Mouse (Mus musculus): ENCODE results near the gene Sirpb1a. TPM values are rescaled to one million over a fixed set of nuclear protein-coding genes. Genes with fewer than 3 reads are reported as not detected.
"Not testable (repeated sequence)": the region's sequence is repeated elsewhere in the genome, so short reads cannot be mapped to it uniquely, and the experiment has no call there.

The Sirpb1a gene
- total RNA-seq (2022), result not detected

- DNase-seq (ENCODE audit: low spot score in 2 of 2), result not testable (repeated sequence)
These were observed at the start of gene Sirpb1a for GRCm38 (mm10) chr3:15426447-15426846. Sirpb1a (minus strand) TSS chr3:15426520.

GRCm38 (mm10) chr3:15474831-15475230 lies 48.5 kb upstream of the Sirpb1a start:
- not testable (repeated sequence) for DNase-seq (ENCODE audit: low spot score in 2 of 2)

- not testable (repeated sequence) for DNase-seq (ENCODE audit: low spot score in 2 of 2)
These were observed 43.8 kb upstream of the Sirpb1a start for GRCm38 (mm10) chr3:15470158-15470557.

GRCm38 (mm10) chr3:15443936-15444335 lies 17.6 kb upstream of the Sirpb1a start:
- DNase-seq (ENCODE audit: low spot score in 2 of 2), result not testable (repeated sequence)

GRCm38 (mm10) chr3:15439844-15440243 lies 13.5 kb upstream of the Sirpb1a start:
- not testable (repeated sequence) for DNase-seq (ENCODE audit: low spot score in 2 of 2)

GRCm38 (mm10) chr3:15427917-15428316 lies 1.6 kb upstream of the Sirpb1a start:
- no peak for DNase-seq (ENCODE audit: low spot score in 2 of 2)

- not testable (repeated sequence) for DNase-seq (ENCODE audit: low spot score in 2 of 2)
These were observed 70.6 kb downstream of the Sirpb1a start for GRCm38 (mm10) chr3:15355690-15356089.

GRCm38 (mm10) chr3:15350318-15350717 lies 76.0 kb downstream of the Sirpb1a start:
- not testable (repeated sequence) for DNase-seq (ENCODE audit: low spot score in 2 of 2)

GRCm38 (mm10) chr3:15345606-15346005 lies 80.7 kb downstream of the Sirpb1a start:
- DNase-seq (ENCODE audit: low spot score in 2 of 2), result not testable (repeated sequence)

- no peak for DNase-seq (ENCODE audit: low spot score in 2 of 2)
These were observed 86.0 kb downstream of the Sirpb1a start for GRCm38 (mm10) chr3:15340287-15340686.

GRCm38 (mm10) chr3:15334182-15334581 lies 92.1 kb downstream of the Sirpb1a start:
- DNase-seq (ENCODE audit: low spot score in 2 of 2), result no peak

GRCm38 (mm10) chr3:15332063-15332462 lies 94.3 kb downstream of the Sirpb1a start, which contains the start of gene Gm9733:
Gm9733 (minus strand) TSS chr3:15332302.
- no peak for DNase-seq (ENCODE audit: low spot score in 2 of 2)

- no peak for DNase-seq (ENCODE audit: low spot score in 2 of 2)
These were observed 94.8 kb downstream of the Sirpb1a start for GRCm38 (mm10) chr3:15331545-15331944.

GRCm38 (mm10) chr3:15329549-15329948 lies 96.8 kb downstream of the Sirpb1a start:
- no peak for DNase-seq (ENCODE audit: low spot score in 2 of 2)

Other genes starting within 250 kb of the Sirpb1a start
- gene Gm9733, start 94.2 kb downstream of the Sirpb1a start, total RNA-seq (2022), result not detected
- not detected for gene Sirpb1b, start 148.5 kb upstream of the Sirpb1a start, total RNA-seq (2022)